Mouse (Mus musculus): ENCODE measurements around the gene Nceh1. TPM values are rescaled to one million over a fixed set of nuclear protein-coding genes. Genes with fewer than 3 reads are reported as not detected.

Gene Nceh1
- total and polyA plus RNA-seq, 3 experiments: 17.2 to 45.1 (median 25.7) TPM

GRCm38 (mm10) chr3:27162410-27162804 lies 20.4 kb upstream of the Nceh1 start:
- no peaks in the 10 kb centered on the region for H3K9me3 ChIP-seq (replicated peaks)
- no peaks in the 10 kb centered on the region for H3K36me3 ChIP-seq (replicated peaks)
- peaks cover 10% of the 10 kb centered on the region for H3K4me1 ChIP-seq (ENCODE audit: insufficient read depth, low read depth, low read length)
- no peak for DNase-seq (ENCODE audit: low spot score)
- peaks cover 7% of the 10 kb centered on the region for H3K27me3 ChIP-seq (ENCODE audit: insufficient read depth, low read length)
- TF ChIP-seq GATA1 (IDR thresholded peaks at IDR 0.05; ENCODE audit: borderline replicate concordance, low read length) (no peak), TAL1 (conservative IDR thresholded peaks at IDR 0.05; ENCODE audit: low read depth, low read length) (no peak), GATA2 (IDR thresholded peaks at IDR 0.05; ENCODE audit: borderline replicate concordance, low read depth, low read length) (no peak), CTCF (IDR thresholded peaks at IDR 0.05; ENCODE audit: low read depth, low read length) (no peak), POLR2AphosphoS5 (IDR thresholded peaks at IDR 0.05; ENCODE audit: insufficient replicate concordance, low read depth, low read length) (no peak)
- no peak for ATAC-seq (ENCODE audit: extremely low read depth, insufficient number of reproducible peaks, low FRiP score, poor library complexity, severe bottlenecking)
- no peak overlapping the region for H3K4me3 ChIP-seq (ENCODE audit: low read depth, low read length)

GRCm38 (mm10) chr3:27165481-27166065 lies 17.2 kb upstream of the Nceh1 start:
- Histone ChIP-seq H3K4me1 (ENCODE audit: insufficient read depth, low read depth, low read length) (peaks cover 4% of the 10 kb centered on the region; the same call in 1 of the 2 replicates), H3K36me3 (replicated peaks) (no peaks in the 10 kb centered on the region), H3K9me3 (replicated peaks) (no peaks in the 10 kb centered on the region), H3K4me3 (ENCODE audit: low read depth, low read length) (no peak overlapping the region), H3K27me3 (ENCODE audit: insufficient read depth, low read length) (peaks cover 22% of the 10 kb centered on the region)
- TF ChIP-seq CTCF (IDR thresholded peaks at IDR 0.05; ENCODE audit: low read depth, low read length) (no peak), GATA1 (IDR thresholded peaks at IDR 0.05; ENCODE audit: borderline replicate concordance, low read length) (no peak), GATA2 (IDR thresholded peaks at IDR 0.05; ENCODE audit: borderline replicate concordance, low read depth, low read length) (no peak), TAL1 (conservative IDR thresholded peaks at IDR 0.05; ENCODE audit: low read depth, low read length) (no peak), POLR2AphosphoS5 (IDR thresholded peaks at IDR 0.05; ENCODE audit: insufficient replicate concordance, low read depth, low read length) (no peak)
- ATAC-seq (ENCODE audit: extremely low read depth, insufficient number of reproducible peaks, low FRiP score, poor library complexity, severe bottlenecking): no peak
- DNase-seq (ENCODE audit: low spot score): no peak

GRCm38 (mm10) chr3:27170257-27170656 lies 12.5 kb upstream of the Nceh1 start:
- no peak overlapping the region for H3K4me3 ChIP-seq (ENCODE audit: low read depth, low read length)
- no peak for DNase-seq (ENCODE audit: low spot score)
- ATAC-seq (ENCODE audit: extremely low read depth, insufficient number of reproducible peaks, low FRiP score, poor library complexity, severe bottlenecking): no peak
- H3K4me1 ChIP-seq (ENCODE audit: insufficient read depth, low read depth, low read length): no peaks in the 10 kb centered on the region
- TF ChIP-seq POLR2AphosphoS5 (IDR thresholded peaks at IDR 0.05; ENCODE audit: insufficient replicate concordance, low read depth, low read length) (no peak), CTCF (IDR thresholded peaks at IDR 0.05; ENCODE audit: low read depth, low read length) (no peak), GATA1 (IDR thresholded peaks at IDR 0.05; ENCODE audit: borderline replicate concordance, low read length) (no peak), TAL1 (conservative IDR thresholded peaks at IDR 0.05; ENCODE audit: low read depth, low read length) (no peak), GATA2 (IDR thresholded peaks at IDR 0.05; ENCODE audit: borderline replicate concordance, low read depth, low read length) (no peak)
- H3K36me3 ChIP-seq (replicated peaks): no peaks in the 10 kb centered on the region
- no peaks in the 10 kb centered on the region for H3K9me3 ChIP-seq (replicated peaks)
- H3K27me3 ChIP-seq (ENCODE audit: insufficient read depth, low read length): peaks cover 38% of the 10 kb centered on the region

DNA sequence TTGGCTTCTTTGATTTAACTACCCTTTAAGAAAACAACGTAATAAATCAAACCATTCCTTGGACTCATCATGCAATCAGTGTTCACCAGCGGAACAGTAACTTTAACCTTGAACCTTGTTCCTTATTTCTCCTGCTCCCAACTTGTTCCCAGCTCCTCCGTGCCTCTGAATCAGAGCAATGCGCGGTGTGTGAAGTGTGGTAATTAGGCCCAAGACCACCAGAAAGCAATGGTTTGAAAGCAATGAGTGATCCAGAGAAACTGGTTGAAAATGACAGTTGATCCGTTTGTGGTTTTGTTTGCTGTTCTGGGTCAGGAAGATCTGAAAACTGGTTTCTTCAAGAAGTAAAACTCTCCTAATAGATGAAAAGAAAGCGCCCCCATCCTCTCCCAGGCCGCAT lies 3.1 kb upstream of the Nceh1 start:
- Histone ChIP-seq H3K9me3 (replicated peaks) (no peaks in the 10 kb centered on the region), H3K4me1 (ENCODE audit: insufficient read depth, low read depth, low read length) (peaks cover 17% of the 10 kb centered on the region), H3K27me3 (ENCODE audit: insufficient read depth, low read length) (peaks cover 27% of the 10 kb centered on the region), H3K4me3 (ENCODE audit: low read depth, low read length) (no peak overlapping the region), H3K36me3 (replicated peaks) (peaks cover 3% of the 10 kb centered on the region)
- no peak for ATAC-seq (ENCODE audit: extremely low read depth, insufficient number of reproducible peaks, low FRiP score, poor library complexity, severe bottlenecking)
- no peak for DNase-seq (ENCODE audit: low spot score)
- no peak for TF ChIP-seq TAL1 (conservative IDR thresholded peaks at IDR 0.05; ENCODE audit: low read depth, low read length)
- TF ChIP-seq GATA1 (IDR thresholded peaks at IDR 0.05; ENCODE audit: borderline replicate concordance, low read length): no peak
- no peak for TF ChIP-seq POLR2AphosphoS5 (IDR thresholded peaks at IDR 0.05; ENCODE audit: insufficient replicate concordance, low read depth, low read length)
- TF ChIP-seq GATA2 (IDR thresholded peaks at IDR 0.05; ENCODE audit: borderline replicate concordance, low read depth, low read length): no peak
- no peak for TF ChIP-seq CTCF (IDR thresholded peaks at IDR 0.05; ENCODE audit: low read depth, low read length)

GRCm38 (mm10) chr3:27183601-27184175 lies 923 bp downstream of the Nceh1 start:
- Histone ChIP-seq H3K27me3 (ENCODE audit: insufficient read depth, low read length) (peaks cover 7% of the 10 kb centered on the region; the same call in 1 of the 2 replicates), H3K4me1 (ENCODE audit: insufficient read depth, low read depth, low read length) (peaks cover 17% of the 10 kb centered on the region), H3K36me3 (replicated peaks) (peaks cover 35% of the 10 kb centered on the region), H3K9me3 (replicated peaks) (no peaks in the 10 kb centered on the region), H3K4me3 (ENCODE audit: low read depth, low read length) (peak overlapping the region; percentile 85)
- DNase-seq (ENCODE audit: low spot score): no peak
- TF ChIP-seq TAL1 (conservative IDR thresholded peaks at IDR 0.05; ENCODE audit: low read depth, low read length) (no peak), GATA2 (IDR thresholded peaks at IDR 0.05; ENCODE audit: borderline replicate concordance, low read depth, low read length) (no peak), GATA1 (IDR thresholded peaks at IDR 0.05; ENCODE audit: borderline replicate concordance, low read length) (no peak)
- ATAC-seq (ENCODE audit: extremely low read depth, insufficient number of reproducible peaks, low FRiP score, poor library complexity, severe bottlenecking): no peak

DNA sequence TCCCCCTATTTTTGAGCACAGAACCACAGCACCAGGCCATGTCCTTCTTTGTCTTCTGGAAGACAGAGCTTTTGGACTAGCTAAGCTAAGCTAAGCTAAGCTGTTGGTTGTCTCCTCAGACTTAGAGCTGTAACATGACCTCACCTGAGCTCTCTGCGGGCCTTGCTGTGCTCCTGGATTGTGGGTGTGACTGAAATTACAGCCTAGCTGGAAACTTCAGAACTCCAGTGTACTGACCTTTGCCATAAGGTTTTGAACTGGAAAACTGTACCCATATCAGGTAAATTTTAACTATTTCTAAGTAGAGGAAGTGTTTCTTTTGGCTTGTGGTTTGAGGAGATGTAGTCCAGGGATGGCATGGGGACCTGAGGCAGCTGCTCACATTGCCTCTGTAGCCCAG lies 5.6 kb downstream of the Nceh1 start:
- H3K9me3 ChIP-seq (replicated peaks): no peaks in the 10 kb centered on the region
- no peak for TF ChIP-seq GATA1 (IDR thresholded peaks at IDR 0.05; ENCODE audit: borderline replicate concordance, low read length)
- TF ChIP-seq CTCF (IDR thresholded peaks at IDR 0.05; ENCODE audit: low read depth, low read length): no peak
- no peak for TF ChIP-seq TAL1 (conservative IDR thresholded peaks at IDR 0.05; ENCODE audit: low read depth, low read length)
- TF ChIP-seq POLR2AphosphoS5 (IDR thresholded peaks at IDR 0.05; ENCODE audit: insufficient replicate concordance, low read depth, low read length): no peak
- TF ChIP-seq GATA2 (IDR thresholded peaks at IDR 0.05; ENCODE audit: borderline replicate concordance, low read depth, low read length): no peak
- H3K4me3 ChIP-seq (ENCODE audit: low read depth, low read length): no peak overlapping the region
- ATAC-seq (ENCODE audit: extremely low read depth, insufficient number of reproducible peaks, low FRiP score, poor library complexity, severe bottlenecking) (no peak), DNase-seq (ENCODE audit: low spot score) (no peak)
- H3K27me3 ChIP-seq (ENCODE audit: insufficient read depth, low read length): no peaks in the 10 kb centered on the region
- peaks cover 66% of the 10 kb centered on the region for H3K36me3 ChIP-seq (replicated peaks)
- peaks cover 13% of the 10 kb centered on the region for H3K4me1 ChIP-seq (ENCODE audit: insufficient read depth, low read depth, low read length)

Data from G1E (cell line).